Mouse (Mus musculus): ENCODE results near the gene Slc4a2. TPM values are rescaled to one million over a fixed set of nuclear protein-coding genes. Genes with fewer than 3 reads are reported as not detected.

Slc4a2 gene
- polyA plus RNA-seq (2017; shearing (Covaris generic)) = 10 to 100 TPM; 12.2 to 13.3 TPM

DNA sequence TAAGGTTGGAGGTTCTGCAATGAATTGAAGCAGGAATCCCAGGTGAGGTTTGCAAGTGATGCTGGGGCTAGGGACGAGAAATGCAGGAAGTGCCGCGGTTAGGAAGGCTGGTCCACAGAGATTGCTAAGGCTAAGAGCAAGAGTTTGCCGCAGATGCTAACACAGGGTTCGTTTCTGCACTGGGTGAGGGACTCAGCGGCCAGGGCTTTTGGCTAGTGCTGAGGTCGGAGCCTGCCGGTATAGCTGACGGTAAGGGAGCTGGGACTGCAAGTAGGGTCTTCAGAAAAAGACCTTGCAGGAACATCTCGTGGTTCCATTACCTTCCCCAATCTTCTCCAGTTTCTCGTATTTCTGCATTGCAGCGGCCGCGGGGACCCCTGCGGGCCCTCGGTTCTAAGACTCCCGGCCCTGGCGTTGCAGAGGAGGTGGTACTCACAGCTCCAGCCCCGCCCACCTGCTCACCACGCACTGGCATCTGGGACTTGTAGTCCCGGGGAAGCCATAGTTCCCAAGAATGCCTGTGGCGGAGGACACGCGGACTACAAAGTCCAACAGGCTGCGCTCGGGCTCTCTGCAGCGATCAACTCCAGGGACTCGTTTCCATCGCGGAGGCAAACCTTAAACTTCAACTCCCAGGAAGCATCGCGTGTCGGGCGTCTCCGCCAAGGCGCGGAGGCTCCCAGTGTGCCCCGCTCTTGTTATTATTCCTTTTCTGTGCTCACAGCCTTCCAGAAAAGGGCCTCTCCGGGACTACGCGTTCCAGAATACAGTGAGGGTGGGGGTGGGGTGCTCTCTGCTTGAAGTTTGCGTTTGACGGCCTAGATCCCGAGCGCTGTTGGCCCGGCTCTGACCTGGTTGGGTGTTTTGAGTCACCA lies at the start of gene Slc4a2, which contains the start of gene Cdk5:
TSS of gene Slc4a2 (plus strand) at position 709 of the 875 bp plus-strand sequence.
TSS of gene Cdk5 (minus strand) at position 402 of the 875 bp plus-strand sequence.
- peak; percentile 93 for ATAC-seq

DNA sequence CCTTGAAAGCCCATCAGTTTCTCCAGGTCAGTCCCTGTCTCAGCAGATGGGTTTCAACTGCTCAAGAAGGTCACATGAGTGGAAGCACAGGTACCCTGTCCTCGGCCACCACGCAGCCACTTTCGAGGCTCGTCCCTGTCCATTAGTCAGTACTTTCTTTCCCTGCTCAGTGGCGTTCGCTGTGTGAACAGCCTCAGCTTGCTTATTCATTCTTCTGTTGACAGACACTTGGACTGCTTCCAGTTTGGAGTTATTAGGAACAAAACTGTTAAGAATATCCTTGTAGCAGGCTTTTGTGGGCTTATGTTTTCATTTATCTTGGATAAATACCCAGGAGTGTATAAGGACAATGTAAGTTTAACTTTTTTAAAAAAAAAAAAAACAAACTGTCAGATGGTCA lies 49.4 kb upstream of the Slc4a2 start:
- no peak for ATAC-seq

DNA sequence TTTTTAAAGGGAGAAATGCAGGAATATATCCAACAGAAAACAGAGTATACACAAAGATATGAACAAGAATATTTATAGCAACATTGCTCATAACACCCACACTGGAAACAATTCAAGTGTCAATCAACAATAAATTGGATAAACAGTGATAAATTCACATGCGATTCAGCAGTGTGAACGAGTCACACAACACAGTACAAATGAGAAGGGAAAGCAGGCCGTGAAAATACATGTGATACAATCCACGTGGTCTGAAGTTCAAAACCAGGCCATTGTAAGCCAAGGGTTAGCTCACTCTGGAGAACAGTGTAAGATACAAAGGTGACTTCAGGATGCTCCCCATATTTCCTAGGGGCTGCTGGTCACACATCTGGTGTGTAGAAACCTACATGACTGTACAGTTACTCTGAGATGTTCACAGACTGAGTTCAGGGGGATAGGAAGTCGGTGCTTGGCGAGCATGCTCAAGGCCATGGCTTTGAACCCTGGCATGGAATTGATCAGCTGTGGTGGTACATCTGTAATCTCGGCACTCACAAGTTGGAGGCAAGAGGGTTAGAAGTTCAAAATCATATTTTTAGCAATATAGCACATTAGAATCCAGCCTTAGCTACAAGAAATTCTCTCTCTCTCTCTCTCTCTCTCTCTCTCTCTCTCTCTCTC lies 48.8 kb upstream of the Slc4a2 start:
- ATAC-seq = no peak

DNA sequence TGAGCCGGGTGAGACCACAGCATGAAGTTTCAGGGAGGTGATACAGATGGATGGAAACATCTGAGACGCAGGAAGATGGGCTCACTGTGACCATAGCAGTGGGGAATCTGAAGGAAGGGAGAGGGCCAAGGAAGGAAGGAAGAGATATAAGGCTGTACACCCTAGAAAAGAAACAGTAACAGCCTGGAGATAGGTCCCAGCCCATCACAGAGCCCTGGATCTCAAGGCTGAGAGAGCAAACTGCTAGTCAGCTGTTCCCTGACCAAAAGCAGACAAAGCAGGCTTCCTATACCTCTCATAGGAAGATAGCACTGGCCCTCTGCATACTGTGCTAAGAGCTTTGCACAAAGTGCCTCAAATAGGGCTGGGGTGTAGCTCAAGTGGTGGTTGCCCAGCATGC lies 44.9 kb upstream of the Slc4a2 start:
- no peak for ATAC-seq

DNA sequence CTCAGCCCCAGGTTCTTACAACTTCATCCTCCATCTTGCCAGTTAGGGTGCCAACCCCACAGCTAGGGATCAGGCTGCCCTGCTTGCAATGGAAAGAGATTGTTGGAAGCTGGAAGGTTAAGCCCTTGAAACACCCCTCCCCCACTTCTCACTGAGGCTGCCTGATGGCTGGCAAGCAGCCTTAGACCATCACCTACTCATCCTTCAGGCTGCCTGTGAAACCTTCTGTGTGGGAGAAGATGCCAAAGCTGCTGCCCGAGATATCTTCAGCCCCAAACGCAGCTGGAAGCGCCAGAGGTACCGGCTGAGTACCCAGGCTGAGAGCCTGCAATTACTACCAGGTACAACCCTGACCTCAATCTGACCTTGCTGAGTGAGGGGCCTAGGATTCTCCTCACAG lies 44.1 kb upstream of the Slc4a2 start:
- no peak for ATAC-seq

DNA sequence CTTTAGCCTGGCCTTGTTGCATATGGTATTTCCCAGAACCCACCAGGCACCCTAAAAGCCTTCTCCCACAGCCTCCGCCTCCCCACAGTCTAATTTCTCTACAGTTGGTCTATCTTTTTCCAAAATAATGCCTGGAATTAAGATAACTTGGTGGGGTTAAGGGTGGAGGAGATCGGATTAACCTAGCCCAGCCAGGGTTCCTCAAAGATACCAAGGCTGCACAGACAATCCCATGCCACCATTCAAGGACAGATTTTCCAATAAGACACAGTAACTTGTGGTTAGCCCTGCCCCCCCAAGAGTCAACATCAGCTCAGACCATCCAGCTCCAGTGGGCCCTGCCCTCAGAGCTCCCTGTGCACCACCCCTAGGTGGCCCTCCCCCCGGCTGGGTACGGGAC lies 43.1 kb upstream of the Slc4a2 start:
- ATAC-seq = no peak

DNA sequence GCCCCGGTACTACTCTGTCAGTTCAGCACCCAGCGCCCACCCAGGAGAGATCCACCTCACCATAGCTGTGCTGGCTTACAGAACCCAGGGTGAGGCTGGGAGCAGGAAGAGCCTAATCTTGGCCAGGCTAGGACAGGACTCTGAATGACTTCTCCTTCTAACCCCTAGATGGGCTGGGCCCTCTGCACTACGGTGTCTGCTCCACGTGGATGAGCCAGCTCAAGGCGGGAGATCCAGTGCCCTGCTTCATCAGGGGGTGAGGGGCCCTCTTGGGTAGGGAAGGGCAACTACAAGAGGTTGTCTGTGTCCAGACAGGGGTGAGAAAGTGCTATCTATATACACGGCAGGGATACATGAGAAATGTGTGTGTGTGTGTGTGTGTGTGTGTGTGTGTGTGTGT lies 42.2 kb upstream of the Slc4a2 start:
- no peak for ATAC-seq

DNA sequence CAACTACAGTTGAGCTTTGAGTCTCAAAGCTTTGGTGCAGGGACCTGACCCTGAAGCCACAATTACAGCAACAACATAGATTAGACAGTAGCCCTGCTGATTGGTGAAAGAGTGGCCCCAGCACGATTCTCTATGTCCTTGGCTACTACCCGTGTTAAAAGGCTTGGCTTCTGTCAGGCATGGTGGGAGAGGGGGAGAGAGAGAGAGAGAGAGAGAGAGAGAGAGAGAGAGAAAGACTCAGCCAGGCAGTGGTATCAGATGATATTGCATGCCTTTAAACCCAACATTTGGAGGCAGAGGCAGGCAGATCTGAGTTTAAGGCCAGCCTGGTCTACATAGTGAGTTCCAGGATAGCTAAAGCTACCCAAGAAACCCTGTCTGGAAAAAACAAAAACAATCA lies 41.6 kb upstream of the Slc4a2 start:
- ATAC-seq = no peak

DNA sequence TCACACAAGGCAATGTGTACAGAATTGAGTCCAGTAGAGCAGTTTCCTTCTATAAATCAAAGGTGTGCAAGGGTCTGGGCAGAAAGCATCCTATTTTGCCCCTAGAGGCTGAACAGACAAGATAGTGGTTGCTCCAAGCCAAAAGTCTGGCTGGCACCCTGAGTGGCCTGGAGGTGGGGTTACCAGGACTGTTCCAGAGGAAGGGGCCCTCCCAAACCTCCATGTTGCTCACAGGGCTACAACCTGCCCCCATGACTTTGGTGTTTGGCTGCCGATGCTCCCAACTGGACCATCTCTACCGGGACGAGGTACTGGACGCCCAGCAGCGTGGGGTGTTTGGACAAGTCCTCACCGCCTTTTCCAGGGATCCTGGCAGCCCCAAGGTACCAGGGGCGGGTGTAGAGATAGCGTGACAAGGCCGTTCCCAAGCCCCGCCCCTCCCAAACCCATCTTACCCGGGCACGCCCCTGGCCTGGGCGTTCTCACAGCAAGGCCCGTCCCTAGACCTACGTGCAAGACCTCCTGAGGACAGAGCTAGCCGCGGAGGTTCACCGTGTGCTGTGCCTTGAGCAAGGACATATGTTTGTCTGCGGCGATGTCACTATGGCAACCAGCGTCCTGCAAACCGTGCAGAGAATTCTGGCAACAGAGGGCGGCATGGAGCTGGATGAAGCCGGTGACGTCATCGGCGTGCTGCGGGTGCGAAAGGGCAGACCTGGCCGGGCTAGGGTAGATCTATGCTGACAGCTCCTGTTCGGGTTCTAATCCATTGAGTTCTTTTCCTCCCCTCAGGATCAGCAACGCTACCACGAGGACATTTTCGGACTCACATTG lies 40.4 kb upstream of the Slc4a2 start:
- peak; percentile 78 for ATAC-seq

DNA sequence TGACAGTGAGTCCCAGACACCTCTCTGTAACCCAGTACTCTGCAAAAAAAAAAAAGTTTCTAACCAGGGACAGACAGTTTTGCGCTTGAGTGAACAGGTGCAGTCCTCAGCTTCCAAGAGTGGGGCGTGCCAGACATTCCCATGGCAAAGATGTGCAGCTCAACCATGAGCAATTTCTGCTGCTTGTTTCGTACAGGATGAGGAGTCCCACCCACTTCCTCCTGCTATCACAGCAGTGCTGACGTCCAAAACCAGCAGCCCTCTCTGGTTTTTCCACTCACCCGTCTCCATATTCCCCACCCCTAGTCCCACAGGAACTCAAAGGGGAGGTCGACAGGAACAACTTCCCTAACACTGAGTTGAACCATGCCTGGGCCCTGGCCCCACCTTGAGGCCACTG lies 39.2 kb upstream of the Slc4a2 start:
- ATAC-seq = peak; percentile 33

DNA sequence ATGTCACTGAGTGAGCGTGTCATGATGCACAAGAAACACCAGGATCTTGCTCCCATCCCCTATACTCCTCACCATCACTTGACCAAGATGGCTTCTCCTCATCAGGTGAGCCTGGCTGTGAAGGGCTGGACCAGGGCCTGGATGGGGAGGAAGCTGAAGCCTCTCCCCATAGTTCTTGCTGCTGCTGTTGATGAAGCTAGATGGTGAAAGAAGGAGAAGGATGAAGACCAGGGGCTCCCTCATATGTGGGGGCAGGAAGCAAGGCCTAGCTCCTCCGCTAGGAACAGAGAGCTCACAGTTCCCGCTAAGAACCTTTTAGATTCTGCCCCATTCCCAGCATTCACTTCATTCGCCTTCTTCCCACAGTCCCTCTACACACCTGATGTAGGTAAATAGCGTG lies 38.3 kb upstream of the Slc4a2 start:
- ATAC-seq = no peak

DNA sequence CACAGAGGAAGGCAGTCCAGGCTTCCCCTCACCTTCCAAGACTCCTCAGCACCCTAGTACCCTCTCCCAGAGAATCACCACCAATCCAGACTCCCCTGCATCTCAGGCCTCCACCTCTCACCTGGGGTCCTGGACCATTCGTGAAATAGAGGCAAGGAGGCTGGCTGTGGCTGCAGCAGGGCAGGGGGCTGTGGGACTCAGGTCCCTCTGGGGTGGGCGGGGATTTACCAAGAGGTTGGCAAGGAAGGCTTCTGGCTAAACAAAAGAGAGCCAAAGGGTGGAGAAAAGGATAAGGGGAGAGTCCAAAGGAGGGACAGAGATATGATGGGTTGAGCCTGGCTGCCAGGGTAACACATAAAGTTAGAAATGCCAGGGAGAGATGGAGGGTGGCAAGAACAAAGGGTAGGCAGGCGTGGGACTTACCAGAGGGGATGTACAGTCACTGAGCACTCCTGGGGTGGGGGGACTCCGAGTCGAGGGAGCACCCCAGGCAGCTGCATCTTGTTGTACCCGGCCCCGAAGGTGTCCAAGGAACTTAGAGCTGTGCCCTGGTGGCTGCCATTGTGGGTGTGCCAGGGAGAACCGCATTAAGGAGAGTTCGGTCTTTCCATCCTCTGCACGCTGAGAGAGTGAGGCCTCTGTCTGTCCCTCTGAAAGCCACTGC lies 37.6 kb upstream of the Slc4a2 start:
- ATAC-seq = no peak

DNA sequence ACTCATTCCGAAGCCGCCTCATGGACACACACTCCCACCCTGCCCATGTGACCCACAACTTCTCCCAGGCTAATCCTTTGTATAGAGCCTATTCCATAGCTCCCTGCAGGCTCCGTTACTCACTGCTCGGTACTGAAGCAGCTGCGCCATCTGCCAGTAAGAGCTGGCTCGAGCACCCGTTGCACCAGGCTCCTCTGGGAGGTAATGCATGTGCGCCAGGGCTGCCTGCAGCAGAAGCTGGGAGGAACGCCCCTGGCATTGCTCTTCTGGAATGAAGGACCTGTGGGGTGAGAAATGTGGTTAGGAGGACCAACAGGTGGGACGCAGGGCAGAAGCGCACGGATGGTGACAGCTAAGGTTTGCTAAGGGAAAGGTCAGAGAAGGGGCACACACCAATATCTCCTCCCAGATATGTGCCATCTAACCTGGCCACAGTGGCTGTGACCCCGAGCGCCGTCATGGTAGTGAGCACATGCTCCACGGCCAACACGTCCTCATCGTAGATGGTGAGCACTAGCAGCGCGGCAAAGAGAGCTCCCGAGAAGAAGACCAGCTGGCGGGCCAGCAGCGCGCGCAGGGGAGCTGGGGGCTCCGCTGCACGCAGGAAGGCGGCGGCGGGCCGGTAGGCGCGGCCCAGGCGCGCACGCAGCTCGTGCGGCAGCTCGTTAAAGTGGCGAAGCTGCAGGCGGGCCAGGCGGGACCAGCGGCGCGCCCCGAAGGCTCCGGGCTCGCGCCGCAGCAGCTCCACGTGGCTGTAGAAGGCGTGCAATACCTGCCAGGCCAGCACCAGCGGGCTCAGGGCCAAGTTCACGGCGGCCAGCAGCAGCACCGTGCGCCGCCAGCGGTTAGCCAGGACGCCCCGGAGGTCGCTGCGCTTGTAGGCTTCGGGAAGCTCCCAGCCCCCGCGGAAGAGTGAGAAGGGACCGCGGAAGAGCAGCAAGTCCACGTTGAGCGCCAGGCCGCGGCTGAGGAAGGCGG lies 36.1 kb upstream of the Slc4a2 start:
- peak; percentile 21 for ATAC-seq

DNA sequence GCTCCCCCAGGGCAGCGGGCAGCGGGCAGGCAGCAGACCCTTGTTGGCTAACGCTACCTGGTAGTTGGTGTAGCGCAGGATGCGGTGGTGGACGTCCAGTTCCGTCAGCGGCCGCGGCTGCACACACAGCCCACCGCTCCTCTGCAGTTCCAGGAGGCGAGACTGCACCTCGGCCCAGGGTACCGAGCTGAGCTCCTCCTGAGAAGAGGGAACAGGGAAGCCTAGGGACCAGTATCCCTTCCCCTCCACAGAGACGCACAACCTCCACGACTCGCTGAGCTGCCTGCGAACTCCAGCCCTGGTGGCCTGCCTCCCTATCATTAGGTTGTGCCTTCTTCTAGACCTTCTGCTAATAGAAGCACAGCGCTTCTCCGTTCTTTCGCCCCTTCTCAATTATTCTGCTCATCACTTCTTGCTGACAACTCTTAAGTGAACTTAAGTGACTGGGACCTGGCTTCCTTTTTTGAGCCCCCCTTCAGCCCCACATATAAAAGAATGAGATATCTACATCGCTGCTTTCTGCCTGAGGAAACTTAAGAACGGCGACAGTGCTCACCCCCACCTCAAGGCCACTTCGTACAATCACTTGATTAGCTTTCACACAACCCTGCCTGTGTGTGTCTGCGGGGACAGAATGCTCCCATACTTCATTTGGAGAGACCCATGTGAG lies 35.3 kb upstream of the Slc4a2 start:
- no peak for ATAC-seq

DNA sequence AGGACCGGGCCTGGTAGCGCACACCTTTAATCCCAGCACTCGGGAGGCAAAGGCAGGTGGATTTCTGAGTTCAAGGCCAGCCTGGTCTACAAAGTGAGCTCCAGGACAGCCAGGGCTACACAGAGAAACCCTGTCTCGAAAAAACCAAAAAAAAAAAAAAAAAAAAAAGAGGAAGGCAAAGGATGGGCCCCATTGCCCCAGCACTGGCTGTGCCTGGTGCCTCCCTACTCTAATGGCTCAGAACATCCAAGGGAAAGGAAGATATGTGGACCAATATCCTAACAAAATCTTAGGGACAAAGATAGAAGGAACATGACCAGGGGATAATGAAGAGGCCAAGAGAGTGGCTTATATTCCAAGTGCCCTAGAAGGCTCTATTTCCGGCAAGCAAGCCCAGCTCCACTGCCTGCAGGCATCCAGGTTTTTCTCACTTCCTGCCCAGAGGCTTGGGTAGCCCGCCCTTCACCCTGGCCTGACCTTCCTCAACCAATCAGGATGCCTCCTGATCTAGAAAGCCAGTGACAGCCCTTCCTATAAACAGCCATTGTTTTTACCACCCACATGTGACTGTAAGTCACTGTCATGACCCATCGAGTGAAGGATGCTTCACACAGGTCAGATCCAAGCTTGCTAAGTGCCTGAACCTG lies 34.5 kb upstream of the Slc4a2 start:
- ATAC-seq = peak; percentile 52

DNA sequence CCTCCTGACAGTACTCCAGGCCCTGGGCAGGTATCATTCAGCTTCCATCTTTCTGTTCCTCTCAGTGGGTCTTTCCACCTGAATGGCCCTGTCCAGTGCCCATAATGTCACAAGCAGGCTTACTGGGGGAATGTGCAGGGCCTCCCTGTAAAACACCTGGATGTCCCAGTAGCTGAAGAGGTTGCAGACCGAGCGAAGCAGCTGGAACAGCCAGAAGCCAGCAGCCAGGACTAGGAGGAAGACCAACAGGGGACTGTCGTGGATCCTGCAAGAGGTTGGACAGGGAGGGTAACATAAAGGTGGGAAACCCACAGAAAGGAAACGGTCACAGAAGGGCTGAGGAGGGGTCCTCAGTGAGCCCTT lies 34.0 kb upstream of the Slc4a2 start:
- ATAC-seq = no peak

DNA sequence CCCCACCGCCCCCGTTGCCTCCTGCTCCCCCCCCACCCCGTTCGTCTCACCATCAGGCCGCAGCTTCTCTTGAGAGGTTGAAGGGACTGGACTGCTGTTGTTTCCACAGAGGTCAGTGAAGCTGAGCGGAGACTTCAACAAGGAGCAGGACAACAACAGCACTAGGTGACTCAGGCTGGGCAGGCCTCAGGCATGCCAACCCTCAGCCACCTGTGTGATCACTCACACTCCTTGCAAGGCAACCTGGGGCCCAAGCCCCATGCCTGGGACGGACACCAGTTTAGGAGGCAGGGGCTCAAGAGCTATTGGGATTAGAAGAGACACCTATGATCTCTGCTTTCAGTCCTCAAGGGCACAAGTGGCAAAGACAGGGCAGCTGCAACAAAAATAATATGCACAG lies 31.8 kb upstream of the Slc4a2 start, which contains the start of gene Atg9b:
TSS of gene Atg9b (minus strand) at position 280 of the 400 bp plus-strand sequence.
- ATAC-seq = no peak

DNA sequence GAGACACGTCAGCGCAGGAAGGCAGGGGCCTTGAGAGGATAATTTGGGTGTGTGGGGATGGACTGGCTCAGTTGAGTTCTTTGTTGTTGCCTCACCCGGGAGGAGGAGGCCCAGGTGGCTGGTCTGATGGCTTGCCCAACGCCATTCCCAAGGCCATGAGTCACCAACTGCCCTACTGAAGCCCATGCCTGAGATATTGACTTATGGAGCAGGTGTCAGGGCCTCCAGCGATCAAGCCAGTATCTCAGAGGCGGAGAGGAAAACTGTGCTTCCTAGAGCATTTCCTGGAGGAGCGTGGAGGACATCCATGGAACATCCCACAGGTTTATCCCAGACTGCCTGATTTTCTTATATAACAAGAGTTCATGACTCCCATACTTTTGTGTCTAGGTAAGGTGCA lies 30.9 kb upstream of the Slc4a2 start:
- ATAC-seq = no peak

DNA sequence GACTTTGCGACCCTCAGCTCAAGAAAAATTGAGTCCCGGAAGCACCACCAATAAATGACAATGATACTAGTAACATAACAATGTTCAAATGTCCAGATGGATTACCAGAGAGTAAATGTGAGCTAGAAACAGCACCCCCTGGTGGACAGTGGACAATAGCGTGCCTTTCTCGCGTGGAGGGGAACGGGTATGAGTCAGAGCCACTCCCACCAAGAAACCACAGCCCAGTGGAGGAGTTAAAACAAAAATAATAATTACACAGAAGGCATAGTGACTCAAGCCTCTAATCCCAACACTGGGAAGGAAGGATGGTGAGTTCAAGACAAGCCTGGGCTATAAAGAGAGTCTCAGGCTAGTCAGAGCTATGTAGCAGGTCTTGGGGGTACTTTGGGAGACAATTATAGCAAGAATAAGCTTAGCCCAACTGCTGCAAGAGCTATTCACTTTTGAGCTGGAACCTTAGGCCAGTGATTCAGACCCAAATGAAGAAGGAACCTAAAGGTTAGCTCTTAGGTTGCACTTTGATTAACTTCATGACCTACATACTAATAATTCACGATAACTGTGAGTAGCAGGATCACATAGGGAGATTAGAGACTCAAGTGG lies 30.1 kb upstream of the Slc4a2 start, which contains the start of gene Abcb8:
TSS of gene Abcb8 (plus strand) at position 272 of the 606 bp plus-strand sequence.
- peak; percentile 57 for ATAC-seq

Data from activated CD4-positive, CD25-positive, alpha-beta regulatory T cell, adult 4 months (primary cell).